Mouse (Mus musculus): ENCODE measurements around the gene Vwa8.

DNA sequence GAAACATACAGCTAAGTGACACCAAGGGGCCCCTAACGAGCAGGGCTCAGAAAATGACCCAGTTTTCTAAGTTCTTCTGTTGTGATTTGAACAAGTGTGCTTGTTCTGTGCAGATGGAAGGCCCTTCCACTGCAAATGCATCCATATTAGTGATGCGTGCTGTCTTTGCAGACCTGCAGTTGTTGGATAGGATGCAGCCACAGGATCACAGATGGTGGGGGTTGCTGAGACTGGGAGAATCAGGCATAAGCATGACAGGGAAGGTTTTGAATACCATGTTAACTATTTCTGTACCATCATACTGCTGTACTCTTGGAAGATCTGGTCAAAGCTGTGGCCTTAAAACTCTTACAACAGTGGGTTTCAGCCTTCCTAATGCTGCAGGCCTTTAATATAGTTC, 83.2 kb downstream of the Vwa8 start:
- TF ChIP-seq POLR2A (IDR thresholded peaks at IDR 0.05; ENCODE audit: low read depth, low read length) (no peak), E2F4 (IDR thresholded peaks at IDR 0.05; ENCODE audit: insufficient replicate concordance, low read depth, low read length) (no peak), EP300 (IDR thresholded peaks at IDR 0.05; ENCODE audit: low read length) (no peak), CTCF (conservative IDR thresholded peaks at IDR 0.05 in 1 of 2, IDR thresholded peaks at IDR 0.05 in 1 of 2; ENCODE audit: low read depth in 2 of 2, low read length in 2 of 2) (no peak), POLR2AphosphoS2 (IDR thresholded peaks at IDR 0.05; ENCODE audit: low read depth, low read length) (no peak), MXI1 (IDR thresholded peaks at IDR 0.05; ENCODE audit: low read depth, low read length) (no peak), ZNF384 (IDR thresholded peaks at IDR 0.05; ENCODE audit: low read depth, low read length) (no peak), BHLHE40 (IDR thresholded peaks at IDR 0.05; ENCODE audit: low read depth, low read length) (no peak), MEF2A (IDR thresholded peaks at IDR 0.05; ENCODE audit: borderline replicate concordance, low read depth, low read length) (no peak), GABPA (IDR thresholded peaks at IDR 0.05; ENCODE audit: insufficient replicate concordance, low read depth, low read length) (no peak), ZC3H11A (IDR thresholded peaks at IDR 0.05; ENCODE audit: low read depth, low read length) (no peak), ZKSCAN1 (IDR thresholded peaks at IDR 0.05; ENCODE audit: borderline replicate concordance, low read depth, low read length) (no peak)

Measured in CH12.LX (cell line).